Mouse (Mus musculus) liver, embryonic 14.5 days (tissue): ENCODE results near the gene Crtac1. TPM values are rescaled to one million over a fixed set of nuclear protein-coding genes. Genes with fewer than 3 reads are reported as not detected.

Experiments
- ATAC-seq: fragments of 200-750 bp; cut with Nextera tagmentation; 2 replicates; pipeline ENCODE4 v1.8.0; 2017; ENCODE audit warnings: moderate number of reproducible peaks, mild to moderate bottlenecking, moderate library complexity; ENCODE audit not compliant: insufficient read depth
- DNase-seq, 3 experiments: peaks; one replicate each; pipeline ENCODE4 v3.0.0-alpha.2; 2012 to 2013; ENCODE audit warnings: low read depth in 3 of 3, low spot score in 3 of 3
- H3K27ac ChIP-seq: fragments of 300-500 bp; sonication (generic); 2 replicates; pipeline ENCODE4 v1.5.1; 2014; ENCODE audit warnings: moderate library complexity, mild to moderate bottlenecking, control low read depth, inconsistent platforms
- H3K27me3 ChIP-seq: fragments of 300-500 bp; sonication (generic); 2 replicates; pipeline ENCODE4 v1.6.1; 2014; ENCODE audit warnings: mild to moderate bottlenecking, low read length, moderate library complexity; ENCODE audit not compliant: control insufficient read depth, insufficient read depth
- H3K36me3 ChIP-seq: fragments of 300-500 bp; sonication (generic); replicated peaks from 2 replicates; pipeline ENCODE4 v1.6.1; 2014; ENCODE audit warnings: low read depth; ENCODE audit not compliant: control insufficient read depth, insufficient read depth
- H3K4me1 ChIP-seq, 2 experiments: fragments of 200-500 bp in 1 of 2; fragments of 300-500 bp in 1 of 2; sonication (generic) in 1 of 2; replicated peaks; 2 replicates each; pipeline ENCODE4 v1.6.1; 2012 to 2014; ENCODE audit warnings: antibody characterized with exemption in 1 of 2, inconsistent platforms in 1 of 2, low read length in 1 of 2; ENCODE audit not compliant: control insufficient read depth in 2 of 2, insufficient read depth in 2 of 2
- H3K4me2 ChIP-seq: fragments of 300-500 bp; sonication (generic); 2 replicates; pipeline ENCODE4 v1.6.1; 2014; ENCODE audit warnings: low read depth, mild to moderate bottlenecking, control low read depth, moderate library complexity
- H3K4me3 ChIP-seq, 2 experiments: fragments of 200-500 bp in 1 of 2; fragments of 300-500 bp in 1 of 2; sonication (generic) in 1 of 2; 2 replicates each; pipeline ENCODE4 v1.5.1; 2012 to 2014; ENCODE audit warnings: low read depth in 2 of 2, low read length in 2 of 2, mild to moderate bottlenecking in 2 of 2, control low read depth in 1 of 2, inconsistent platforms in 1 of 2, moderate library complexity in 1 of 2; ENCODE audit not compliant: insufficient read depth in 1 of 2
- H3K9ac ChIP-seq: fragments of 300-500 bp; sonication (generic); replicated peaks from 2 replicates; pipeline ENCODE4 v1.6.1; 2014; ENCODE audit warnings: mild to moderate bottlenecking, control low read depth, moderate library complexity
- H3K9me3 ChIP-seq: fragments of 300-500 bp; sonication (generic); 2 replicates; pipeline ENCODE4 v1.6.1; 2016; ENCODE audit warnings: low read length, mixed read lengths; ENCODE audit not compliant: control insufficient read depth
- CTCF ChIP-seq: IDR thresholded peaks from 2 replicates; pipeline ENCODE4 v1.5.1; 2016; ENCODE audit warnings: antibody characterized with exemption, low read depth, control low read depth
- EP300 ChIP-seq: IDR thresholded peaks from 2 replicates; pipeline ENCODE4 v1.6.1; 2016; ENCODE audit warnings: antibody characterized with exemption, low read depth
- WGBS: fragments of 180-500 bp; shearing (Covaris S2); extraction: QIAGEN DNeasy Blood & Tissue Kit; methylation state at CpG from one replicate; pipeline ENCODE4 v1.1.7; 2014; ENCODE audit not compliant: insufficient replicate concordance; 5-methylcytosine and 5-hydroxymethylcytosine counted together
- polyA plus RNA-seq, 2 experiments: library from polyadenylated mRNA; depleted of rRNA in 1 of 2; stranded (reverse) in 1 of 2; unstranded in 1 of 2; fragments of >200 nt; fragmentation: Nextera tagmentation in 1 of 2; extraction: Ambion mirVana in 1 of 2; gene quantifications; 2 replicates each; pipeline versions ENCODE4 v1.2.1 to v1.2.3; 2012 to 2014

The Crtac1 gene
- polyA plus RNA-seq, 2 experiments = 0.06 TPM; not detected in 1

- no peaks in the 10 kb centered on the region for H3K9me3 ChIP-seq
- DNase-seq = no peak
- H3K4me2 ChIP-seq = no peak overlapping the region
- no peaks in the 10 kb centered on the region for H3K27me3 ChIP-seq
- H3K4me3 ChIP-seq = no peak overlapping the region
- H3K9ac ChIP-seq = no peak overlapping the region
- 62% methylated on average over 7 of the region's 7 CpGs for WGBS
- TF ChIP-seq CTCF (no peak), EP300 (no peak)
- no peak for ATAC-seq
- H3K4me1 ChIP-seq = no peaks in the 10 kb centered on the region
- no peak overlapping the region for H3K27ac ChIP-seq
- no peaks in the 10 kb centered on the region for H3K36me3 ChIP-seq
Measured at GRCm38 (mm10) chr19:42452539-42452938, 21.0 kb upstream of the Crtac1 start.

GRCm38 (mm10) chr19:42448539-42448938 is 17.0 kb upstream of the Crtac1 start:
- 77% methylated on average over 10 of the region's 10 CpGs for WGBS

DNA sequence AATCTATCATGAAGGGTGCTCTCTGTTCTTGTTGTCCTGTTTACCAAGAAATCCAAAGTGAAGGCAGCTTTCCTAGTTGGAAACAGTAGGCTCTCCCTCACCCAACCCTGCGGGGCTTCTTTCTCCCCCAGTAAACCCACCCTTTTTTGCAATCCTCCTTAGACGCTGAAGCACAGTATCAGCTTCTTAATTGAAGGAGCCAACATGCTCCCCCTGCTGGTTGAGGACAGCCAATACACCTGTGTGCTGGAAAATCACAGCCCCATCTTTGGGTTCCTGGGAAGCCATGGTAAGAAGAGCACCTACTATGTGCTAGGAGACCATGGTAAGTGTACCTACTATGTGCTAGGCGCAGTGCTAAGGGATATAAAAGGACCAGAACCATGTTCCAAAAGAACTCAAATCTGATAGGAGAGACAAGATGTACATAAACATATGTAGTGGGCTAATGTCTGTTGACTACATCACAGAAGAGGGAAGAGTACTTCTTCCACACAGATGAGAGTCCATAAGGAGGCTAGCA is 12.4 kb upstream of the Crtac1 start:
- 1% methylated on average over 3 of the region's 3 CpGs for WGBS
- TF ChIP-seq CTCF = peak; percentile 82
- TF ChIP-seq EP300 = no peak
- H3K4me2 ChIP-seq = no peak overlapping the region
- no peaks in the 10 kb centered on the region for H3K27me3 ChIP-seq
- no peak overlapping the region for H3K9ac ChIP-seq
- ATAC-seq (no peak), DNase-seq (no peak)
- H3K27ac ChIP-seq = no peak overlapping the region
- no peak overlapping the region for H3K4me3 ChIP-seq
- no peaks in the 10 kb centered on the region for H3K4me1 ChIP-seq
- H3K36me3 ChIP-seq = no peaks in the 10 kb centered on the region
- H3K9me3 ChIP-seq = no peaks in the 10 kb centered on the region

More at GRCm38 (mm10) chr19:42448539-42448938, 17.0 kb upstream of the Crtac1 start:
- Histone ChIP-seq H3K4me2 (no peak overlapping the region), H3K27ac (no peak overlapping the region), H3K4me1 (no peaks in the 10 kb centered on the region), H3K9me3 (no peaks in the 10 kb centered on the region), H3K36me3 (no peaks in the 10 kb centered on the region), H3K4me3 (no peak overlapping the region), H3K9ac (no peak overlapping the region), H3K27me3 (no peaks in the 10 kb centered on the region)
- TF ChIP-seq CTCF (no peak), EP300 (no peak)
- no peak for ATAC-seq
- DNase-seq = no peak

DNA sequence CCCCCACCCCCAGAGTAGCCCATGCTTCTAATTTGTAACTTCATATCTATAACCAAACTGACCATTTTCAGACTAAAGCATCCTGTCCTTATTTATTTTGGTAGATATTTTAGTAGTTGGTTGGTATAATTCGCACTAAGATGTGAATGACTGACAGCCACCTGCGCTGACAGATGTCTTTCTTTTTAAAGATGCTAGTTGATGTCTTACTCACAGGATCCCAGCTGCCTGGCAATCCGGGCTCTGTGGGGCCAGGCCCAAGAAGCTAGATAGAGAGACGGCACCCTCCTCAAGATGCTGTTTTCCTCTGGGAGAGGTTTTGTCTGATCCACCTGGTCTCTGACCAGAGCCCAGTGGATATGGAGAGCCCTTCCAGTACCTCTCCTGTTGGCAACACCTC is 11.7 kb upstream of the Crtac1 start:
- ATAC-seq = no peak
- Histone ChIP-seq H3K9me3 (no peaks in the 10 kb centered on the region), H3K4me1 (no peaks in the 10 kb centered on the region), H3K36me3 (no peaks in the 10 kb centered on the region), H3K4me2 (no peak overlapping the region), H3K4me3 (no peak overlapping the region), H3K27ac (no peak overlapping the region), H3K9ac (no peak overlapping the region), H3K27me3 (no peaks in the 10 kb centered on the region)
- DNase-seq = no peak
- WGBS = 60% methylated on average over 4 of the region's 4 CpGs
- TF ChIP-seq EP300 (no peak), CTCF (no peak)

DNA sequence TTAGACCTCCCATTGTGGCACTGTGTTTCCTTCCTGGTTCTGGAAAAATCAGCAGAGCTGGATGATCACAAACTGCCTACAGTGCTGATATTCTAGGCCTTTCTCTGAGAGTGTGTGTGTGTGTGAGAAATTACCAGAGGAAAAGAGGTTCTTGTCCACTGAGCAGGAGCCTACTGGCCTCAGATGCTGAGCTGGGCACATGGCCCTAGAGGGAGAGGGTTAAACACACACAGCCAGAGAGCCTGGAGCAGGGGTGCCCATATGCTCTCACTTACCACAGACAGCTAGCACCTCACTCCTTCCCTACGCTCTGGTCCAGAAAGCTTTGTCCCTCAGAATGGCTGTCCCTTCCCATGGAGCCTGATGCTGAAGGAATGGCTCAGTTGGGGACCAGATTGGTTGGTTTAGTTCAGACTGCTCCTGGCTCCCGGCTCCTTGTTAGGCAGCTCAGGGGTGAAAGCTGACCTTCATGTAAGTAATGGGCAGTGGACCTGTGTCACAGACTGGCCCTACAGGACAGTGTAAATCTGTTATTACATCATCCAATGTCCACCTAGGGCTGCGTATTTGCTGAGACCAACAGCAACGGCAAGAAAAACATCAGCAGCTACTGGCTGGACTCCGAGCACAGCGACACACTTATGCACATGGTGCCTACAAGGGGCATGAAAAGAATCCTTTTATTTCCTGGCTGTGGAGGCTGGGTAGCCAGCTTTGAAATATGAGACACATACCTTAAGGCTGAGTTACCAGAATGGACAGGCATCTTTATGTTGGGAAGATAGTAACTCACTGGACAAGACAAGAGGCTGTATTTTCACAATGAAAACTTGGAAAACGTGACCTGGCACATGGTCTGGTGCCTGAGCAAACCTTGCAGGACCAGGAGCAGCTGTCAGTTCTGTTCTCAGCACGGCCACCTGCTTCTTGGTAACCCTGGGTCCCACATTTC is 10.9 kb upstream of the Crtac1 start:
- Histone ChIP-seq H3K27me3 (no peaks in the 10 kb centered on the region), H3K27ac (no peak overlapping the region), H3K4me2 (no peak overlapping the region), H3K4me1 (no peaks in the 10 kb centered on the region), H3K9ac (no peak overlapping the region), H3K4me3 (no peak overlapping the region), H3K36me3 (no peaks in the 10 kb centered on the region), H3K9me3 (no peaks in the 10 kb centered on the region)
- 53% methylated on average over 8 of the region's 8 CpGs for WGBS
- ATAC-seq (no peak), DNase-seq (no peak)
- TF ChIP-seq EP300 (no peak), CTCF (no peak)
